Mouse (Mus musculus): Measurements from ENCODE around the gene Tmem170b.

GRCm38 (mm10) chr13:41662401-41663070, 56.8 kb downstream of the Tmem170b start:
- TF ChIP-seq CTCF (IDR thresholded peaks at IDR 0.05), result no peak; the same call in none of the 2 replicates
- TF ChIP-seq EP300 (IDR thresholded peaks at IDR 0.05), result peak; percentile 95
